Mouse (Mus musculus): ENCODE measurements around the gene Myo3b. TPM values are rescaled to one million over a fixed set of nuclear protein-coding genes. Genes with fewer than 3 reads are reported as not detected.

The Myo3b gene
- polyA plus RNA-seq, 1 experiment: 0.46 TPM

- no peak for DNase-seq (ENCODE audit: low read depth)
Measured at GRCm38 (mm10) chr2:70031472-70031871, 7.5 kb upstream of the Myo3b start.

GRCm38 (mm10) chr2:70034895-70035294, 4.0 kb upstream of the Myo3b start:
- DNase-seq (ENCODE audit: low read depth): no peak
- TF ChIP-seq CTCF (IDR thresholded peaks at IDR 0.05; ENCODE audit: borderline replicate concordance, extremely low read depth, insufficient read depth, insufficient read length) (no peak), POLR2A (IDR thresholded peaks at IDR 0.05; ENCODE audit: borderline replicate concordance, extremely low read depth, insufficient read depth, insufficient read length, poor library complexity, severe bottlenecking) (no peak)

More at GRCm38 (mm10) chr2:70031472-70031871, 7.5 kb upstream of the Myo3b start:
- TF ChIP-seq CTCF (IDR thresholded peaks at IDR 0.05; ENCODE audit: borderline replicate concordance, extremely low read depth, insufficient read depth, insufficient read length) (no peak), POLR2A (IDR thresholded peaks at IDR 0.05; ENCODE audit: borderline replicate concordance, extremely low read depth, insufficient read depth, insufficient read length, poor library complexity, severe bottlenecking) (no peak)

GRCm38 (mm10) chr2:70035358-70035757, 3.6 kb upstream of the Myo3b start:
- TF ChIP-seq POLR2A (IDR thresholded peaks at IDR 0.05; ENCODE audit: borderline replicate concordance, extremely low read depth, insufficient read depth, insufficient read length, poor library complexity, severe bottlenecking) (no peak), CTCF (IDR thresholded peaks at IDR 0.05; ENCODE audit: borderline replicate concordance, extremely low read depth, insufficient read depth, insufficient read length) (no peak)
- no peak for DNase-seq (ENCODE audit: low read depth)

- no peak for TF ChIP-seq POLR2A (IDR thresholded peaks at IDR 0.05; ENCODE audit: borderline replicate concordance, extremely low read depth, insufficient read depth, insufficient read length, poor library complexity, severe bottlenecking)
- TF ChIP-seq CTCF (IDR thresholded peaks at IDR 0.05; ENCODE audit: borderline replicate concordance, extremely low read depth, insufficient read depth, insufficient read length): peak; percentile 42
- DNase-seq (ENCODE audit: low read depth): no peak
Measured at GRCm38 (mm10) chr2:70037221-70037620, 1.7 kb upstream of the Myo3b start.

- TF ChIP-seq CTCF (IDR thresholded peaks at IDR 0.05; ENCODE audit: borderline replicate concordance, extremely low read depth, insufficient read depth, insufficient read length): no peak
- TF ChIP-seq POLR2A (IDR thresholded peaks at IDR 0.05; ENCODE audit: borderline replicate concordance, extremely low read depth, insufficient read depth, insufficient read length, poor library complexity, severe bottlenecking): no peak
- peak; percentile 40 for DNase-seq (ENCODE audit: low read depth)
Measured at GRCm38 (mm10) chr2:70044466-70044865, 5.5 kb downstream of the Myo3b start.

GRCm38 (mm10) chr2:70047868-70048267, 8.9 kb downstream of the Myo3b start:
- no peak for TF ChIP-seq CTCF (IDR thresholded peaks at IDR 0.05; ENCODE audit: borderline replicate concordance, extremely low read depth, insufficient read depth, insufficient read length)
- TF ChIP-seq POLR2A (IDR thresholded peaks at IDR 0.05; ENCODE audit: borderline replicate concordance, extremely low read depth, insufficient read depth, insufficient read length, poor library complexity, severe bottlenecking): no peak
- no peak for DNase-seq (ENCODE audit: low read depth)

GRCm38 (mm10) chr2:70053803-70054202, 14.9 kb downstream of the Myo3b start:
- DNase-seq (ENCODE audit: low read depth): peak; percentile 75
- no peak for TF ChIP-seq POLR2A (IDR thresholded peaks at IDR 0.05; ENCODE audit: borderline replicate concordance, extremely low read depth, insufficient read depth, insufficient read length, poor library complexity, severe bottlenecking)
- TF ChIP-seq CTCF (IDR thresholded peaks at IDR 0.05; ENCODE audit: borderline replicate concordance, extremely low read depth, insufficient read depth, insufficient read length): no peak

GRCm38 (mm10) chr2:70058201-70058600, 19.3 kb downstream of the Myo3b start:
- TF ChIP-seq CTCF (IDR thresholded peaks at IDR 0.05; ENCODE audit: borderline replicate concordance, extremely low read depth, insufficient read depth, insufficient read length) (no peak), POLR2A (IDR thresholded peaks at IDR 0.05; ENCODE audit: borderline replicate concordance, extremely low read depth, insufficient read depth, insufficient read length, poor library complexity, severe bottlenecking) (no peak)

GRCm38 (mm10) chr2:70060359-70061345, 21.7 kb downstream of the Myo3b start:
- no peak for TF ChIP-seq CTCF (IDR thresholded peaks at IDR 0.05; ENCODE audit: borderline replicate concordance, extremely low read depth, insufficient read depth, insufficient read length)
- no peak for TF ChIP-seq POLR2A (IDR thresholded peaks at IDR 0.05; ENCODE audit: borderline replicate concordance, extremely low read depth, insufficient read depth, insufficient read length, poor library complexity, severe bottlenecking)
- DNase-seq (ENCODE audit: low read depth): peak; percentile 86

More at GRCm38 (mm10) chr2:70058201-70058600, 19.3 kb downstream of the Myo3b start:
- DNase-seq (ENCODE audit: low read depth): no peak

- no peak for DNase-seq (ENCODE audit: low read depth)
- no peak for TF ChIP-seq CTCF (IDR thresholded peaks at IDR 0.05; ENCODE audit: borderline replicate concordance, extremely low read depth, insufficient read depth, insufficient read length)
- TF ChIP-seq POLR2A (IDR thresholded peaks at IDR 0.05; ENCODE audit: borderline replicate concordance, extremely low read depth, insufficient read depth, insufficient read length, poor library complexity, severe bottlenecking): no peak
Measured at GRCm38 (mm10) chr2:70065116-70065515, 26.2 kb downstream of the Myo3b start.

- DNase-seq (ENCODE audit: low read depth): peak; percentile 60
Measured at GRCm38 (mm10) chr2:70065729-70066300, 26.9 kb downstream of the Myo3b start.

More at GRCm38 (mm10) chr2:70065729-70066300, 26.9 kb downstream of the Myo3b start:
- TF ChIP-seq CTCF (IDR thresholded peaks at IDR 0.05; ENCODE audit: borderline replicate concordance, extremely low read depth, insufficient read depth, insufficient read length) (no peak), POLR2A (IDR thresholded peaks at IDR 0.05; ENCODE audit: borderline replicate concordance, extremely low read depth, insufficient read depth, insufficient read length, poor library complexity, severe bottlenecking) (no peak)
